19 mouse cellular contexts compared by ENCODE assay signal in genomic region chr6:88998927-88999722, GRCm38 (mm10).
DNase-seq lines count a peak whose midpoint lies in the region; ATAC-seq and TF ChIP-seq lines count a peak whose summit lies in the region.
"Had no signal": no experiment of that assay in that cellular context is flagged by ENCODE, and none has a peak within 500 bp of the region (broad histone marks: within the 10 kb centered on the region; RNA-seq: fewer than 3 reads in every experiment).

No protein-coding gene starts in this region.

- WGBS in macrophage (ENCODE audit: missing documents) = 82% methylated on average over 2 of the region's 3 CpGs
- WGBS in midbrain, embryonic 13.5 days = 90% methylated on average over 3 of the region's 3 CpGs
- WGBS in midbrain, embryonic 14.5 days = 90% methylated on average over 3 of the region's 3 CpGs

- H3K9ac ChIP-seq in CH12.LX (ENCODE audit: insufficient read depth, low read depth) = no peak overlapping the region
- no peak overlapping the region for H3K9ac ChIP-seq in midbrain, embryonic 13.5 days (replicated peaks)
- no peak overlapping the region for H3K9ac ChIP-seq in midbrain, embryonic 14.5 days (replicated peaks; ENCODE audit: low read length)
- H3K9ac ChIP-seq: embryonic facial prominence, embryonic 12.5 days; forebrain, embryonic 13.5 days; forebrain, embryonic 15.5 days; forebrain, postnatal 0 days had no signal

- H3K4me2 ChIP-seq in CH12.LX (ENCODE audit: insufficient read depth, low read depth, poor library complexity, severe bottlenecking) = peak overlapping the region; percentile 37
- no peak overlapping the region for H3K4me2 ChIP-seq in midbrain, embryonic 13.5 days (replicated peaks)
- H3K4me2 ChIP-seq in midbrain, embryonic 14.5 days (ENCODE audit: low read length) = no peak overlapping the region
- H3K4me2 ChIP-seq: embryonic facial prominence, embryonic 12.5 days; forebrain, embryonic 13.5 days; forebrain, embryonic 15.5 days had no signal

- H3K27ac ChIP-seq in CH12.LX (ENCODE audit: insufficient read depth, low read depth) (no peak overlapping the region), macrophage (peak overlapping the region; percentile 59)
- no peak overlapping the region for H3K27ac ChIP-seq in midbrain, embryonic 13.5 days
- H3K27ac ChIP-seq in midbrain, embryonic 14.5 days (replicated peaks; ENCODE audit: low read depth, low read length) = no peak overlapping the region
- H3K27ac ChIP-seq: embryonic facial prominence, embryonic 10.5 days; embryonic facial prominence, embryonic 12.5 days; forebrain, embryonic 13.5 days; forebrain, embryonic 15.5 days had no signal

- H3K9me3 ChIP-seq in CH12.LX (replicated peaks; ENCODE audit: low read length) = peaks cover 4% of the 10 kb centered on the region
- H3K9me3 ChIP-seq in midbrain, embryonic 13.5 days = no peaks in the 10 kb centered on the region
- 0 out of 2 replicates have a peak, but pooled peaks cover under 1% of the 10 kb centered on the region for H3K9me3 ChIP-seq in midbrain, embryonic 14.5 days (ENCODE audit: control insufficient read depth, low read length)
- H3K9me3 ChIP-seq: embryonic facial prominence, embryonic 10.5 days; embryonic facial prominence, embryonic 12.5 days; forebrain, embryonic 13.5 days; forebrain, embryonic 15.5 days had no signal

- ATAC-seq in midbrain, embryonic 13.5 days = no peak
- ATAC-seq in midbrain, embryonic 14.5 days (ENCODE audit: low FRiP score, low TSS enrichment) = no peak
- ATAC-seq: CD4-positive, CD25-positive, alpha-beta regulatory T cell, adult 4 months; forebrain, embryonic 13.5 days; forebrain, embryonic 15.5 days; forebrain, postnatal 0 days had no signal

- peak; percentile 56 for DNase-seq in CH12.LX (ENCODE audit: extremely low read depth)
- DNase-seq in midbrain, embryonic 14.5 days = no peak
- no peak for DNase-seq in layer of hippocampus, adult 9-10 months (ENCODE audit: low spot score)
- DNase-seq: adrenal gland, adult 2 months; adrenal gland, postnatal 10 days; adrenal gland, postnatal 25 days; cerebellum, adult 11-12 months; cerebellum, adult 2 months; cerebellum, adult 9-10 months; cerebellum, postnatal 10 days; cerebellum, postnatal 25 days; forebrain, postnatal 0 days had no signal

- TF ChIP-seq RAD21 in CH12.LX (IDR thresholded peaks at IDR 0.05; ENCODE audit: low read depth, low read length) = no peak

- dilution Hi-C loops in CH12.LX (cut with MboI; ENCODE audit: extremely low pct_ligation_motif_present, extremely low pct_unique_long_range_greater_than_20kb, low sequenced_read_pairs) = no loop called here

- TF ChIP-seq POLR2A in CH12.LX (IDR thresholded peaks at IDR 0.05; ENCODE audit: low read depth, low read length) = no peak

- H3K79me2 ChIP-seq in CH12.LX (replicated peaks; ENCODE audit: control insufficient read depth, extremely low read depth, insufficient read depth, poor library complexity, severe bottlenecking) (no peaks in the 10 kb centered on the region), macrophage (ENCODE audit: inconsistent target) (no peaks in the 10 kb centered on the region)

- no peaks in the 10 kb centered on the region for H3K36me3 ChIP-seq in CH12.LX (replicated peaks in 1 of 2; ENCODE audit: control insufficient read depth in 1 of 2, insufficient read depth in 1 of 2, low read length in 1 of 2)
- no peaks in the 10 kb centered on the region for H3K36me3 ChIP-seq in macrophage (ENCODE audit: inconsistent target)
- H3K36me3 ChIP-seq in midbrain, embryonic 13.5 days = no peaks in the 10 kb centered on the region
- H3K36me3 ChIP-seq in midbrain, embryonic 14.5 days (ENCODE audit: control insufficient read depth, insufficient read depth, low read length) = no peaks in the 10 kb centered on the region
- H3K36me3 ChIP-seq: embryonic facial prominence, embryonic 10.5 days; embryonic facial prominence, embryonic 12.5 days; forebrain, embryonic 15.5 days had no signal

- no peak for TF ChIP-seq CTCF in CH12.LX (conservative IDR thresholded peaks at IDR 0.05 in 1 of 2, IDR thresholded peaks at IDR 0.05 in 1 of 2; ENCODE audit: low read depth in 2 of 2, low read length in 2 of 2)

- TF ChIP-seq EP300 in CH12.LX (IDR thresholded peaks at IDR 0.05; ENCODE audit: low read length) = peak; percentile 8; the same call in 1 of the 2 replicates

- peaks cover 12 to 58% of the 10 kb centered on the region in 2 experiments for H3K4me1 ChIP-seq in CH12.LX (ENCODE audit: control insufficient read depth in 1 of 2, insufficient read depth in 2 of 2)
- peaks cover 22% of the 10 kb centered on the region for H3K4me1 ChIP-seq in midbrain, embryonic 13.5 days (replicated peaks)
- H3K4me1 ChIP-seq in midbrain, embryonic 14.5 days (ENCODE audit: control insufficient read depth, insufficient read depth, low read length) = 0 out of 2 replicates have a peak, but pooled peaks cover 5% of the 10 kb centered on the region

- H3K4me3 ChIP-seq in CH12.LX (replicated peaks in 1 of 3; ENCODE audit: low read depth in 2 of 3, low read length in 2 of 3, poor library complexity in 1 of 3) (no peak overlapping the region), macrophage (ENCODE audit: inconsistent target) (no peak overlapping the region)
- H3K4me3 ChIP-seq in midbrain, embryonic 13.5 days (replicated peaks) = no peak overlapping the region
- H3K4me3 ChIP-seq in midbrain, embryonic 14.5 days (replicated peaks; ENCODE audit: low read depth, low read length) = no peak overlapping the region
- H3K4me3 ChIP-seq: embryonic facial prominence, embryonic 10.5 days; embryonic facial prominence, embryonic 12.5 days; forebrain, embryonic 13.5 days; forebrain, embryonic 15.5 days had no signal

- H3K27me3 ChIP-seq in CH12.LX (replicated peaks) = no peaks in the 10 kb centered on the region
- H3K27me3 ChIP-seq in midbrain, embryonic 13.5 days = peaks cover 9% of the 10 kb centered on the region; the same call in 1 of the 2 replicates
- no peaks in the 10 kb centered on the region for H3K27me3 ChIP-seq in midbrain, embryonic 14.5 days (ENCODE audit: control insufficient read depth, insufficient read depth, low read length)
- H3K27me3 ChIP-seq: embryonic facial prominence, embryonic 12.5 days had no signal

- in situ Hi-C loops in CH12.LX (cut with MboI; ENCODE audit: low pct_ligation_motif_present, low pct_unique_long_range_greater_than_20kb, low sequenced_read_pairs) = no loop called here

TF ChIP-seq in CH12.LX, 34 proteins besides CTCF, POLR2A, EP300 and RAD21:
- no peak for TF ChIP-seq MAFK (IDR thresholded peaks at IDR 0.05; ENCODE audit: insufficient replicate concordance, low read length)
- TF ChIP-seq ZC3H11A (IDR thresholded peaks at IDR 0.05; ENCODE audit: low read depth, low read length) = no peak
- peak; percentile 78 for TF ChIP-seq MEF2A (IDR thresholded peaks at IDR 0.05; ENCODE audit: borderline replicate concordance, low read depth, low read length)
- no peak for TF ChIP-seq ZNF384 (IDR thresholded peaks at IDR 0.05; ENCODE audit: low read depth, low read length)
- TF ChIP-seq ETS1 (conservative IDR thresholded peaks at IDR 0.05; ENCODE audit: low read depth, low read length) = peak; percentile 64
- TF ChIP-seq GABPA (IDR thresholded peaks at IDR 0.05; ENCODE audit: insufficient replicate concordance, low read depth, low read length) = no peak
- TF ChIP-seq CHD1 (IDR thresholded peaks at IDR 0.05; ENCODE audit: low read depth, low read length) = peak; percentile 37; the same call in 1 of the 2 replicates
- TF ChIP-seq BHLHE40 (IDR thresholded peaks at IDR 0.05; ENCODE audit: low read depth, low read length) = peak; percentile 66
- no peak for TF ChIP-seq TCF12 (IDR thresholded peaks at IDR 0.05; ENCODE audit: low read depth, low read length)
- no peak for TF ChIP-seq ZMIZ1 (IDR thresholded peaks at IDR 0.05; ENCODE audit: low read depth, low read length)
